Mouse (Mus musculus) T-cell, adult 2 months (primary cell): ENCODE data around the gene Bsph1.
"Not testable (repeated sequence)": the region's sequence is repeated elsewhere in the genome, so short reads cannot be mapped to it uniquely, and the experiment has no call there.

ENCODE experiments used
- DNase-seq: peaks from one replicate; pipeline ENCODE4 v3.0.0; 2022; ENCODE audit warnings: low spot score

Gene Bsph1

GRCm38 (mm10) chr7:13450541-13450940 is at the start of gene Bsph1:
Gene Bsph1 (plus strand): TSS chr7:13450841.
- not testable (repeated sequence) for DNase-seq

- DNase-seq = peak; percentile 4
These were observed 60.9 kb downstream of the Bsph1 start for GRCm38 (mm10) chr7:13511539-13511938.
